Mouse (Mus musculus) MN1 (cell line): ENCODE measurements around the gene Ece2.

Source experiments
- DNase-seq: peaks from one replicate; pipeline ENCODE4 v3.0.0-alpha.2; 2016; ENCODE audit warnings: low spot score

Ece2 gene

GRCm38 (mm10) chr16:20629731-20630634, at the start of gene Ece2:
Gene Ece2, plus strand, starts transcription at chr16:20629828.
- DNase-seq = peak; percentile 55

- DNase-seq = peak; percentile 25
Measured at GRCm38 (mm10) chr16:20589366-20589938, 40.2 kb upstream of the Ece2 start, which contains the start of gene Vwa5b2. Gene Vwa5b2, plus strand, starts transcription at chr16:20589471.

GRCm38 (mm10) chr16:20589939-20590679, 39.5 kb upstream of the Ece2 start:
- peak; percentile 69 for DNase-seq

- DNase-seq = no peak
Measured at GRCm38 (mm10) chr16:20590680-20591038, 39.0 kb upstream of the Ece2 start.

- no peak for DNase-seq
Measured at GRCm38 (mm10) chr16:20591076-20591705, 38.4 kb upstream of the Ece2 start.

- no peak for DNase-seq
Measured at GRCm38 (mm10) chr16:20595060-20595673, 34.5 kb upstream of the Ece2 start.

GRCm38 (mm10) chr16:20595737-20596136, 33.9 kb upstream of the Ece2 start:
- DNase-seq = no peak

GRCm38 (mm10) chr16:20596687-20597441, 32.8 kb upstream of the Ece2 start:
- no peak for DNase-seq

- peak; percentile 50 for DNase-seq
Measured at GRCm38 (mm10) chr16:20600511-20600910, 29.1 kb upstream of the Ece2 start.

GRCm38 (mm10) chr16:20604705-20605104, 24.9 kb upstream of the Ece2 start:
- peak; percentile 23 for DNase-seq

GRCm38 (mm10) chr16:20610501-20611356, 18.9 kb upstream of the Ece2 start:
- DNase-seq = peak; percentile 86

- peak; percentile 93 for DNase-seq
Measured at GRCm38 (mm10) chr16:20611357-20612227, 18.0 kb upstream of the Ece2 start, which contains the start of the genes Eef1akmt4, Gm49333 and Alg3. Gene Eef1akmt4, plus strand, starts transcription at chr16:20611593. Gene Gm49333, plus strand, starts transcription at chr16:20611610. Gene Alg3, minus strand, starts transcription at chr16:20611735.

GRCm38 (mm10) chr16:20619541-20620398, 9.9 kb upstream of the Ece2 start:
- DNase-seq = peak; percentile 26

GRCm38 (mm10) chr16:20620399-20620735, 9.3 kb upstream of the Ece2 start:
- peak; percentile 15 for DNase-seq

- DNase-seq = peak; percentile 42
Measured at GRCm38 (mm10) chr16:20620751-20621190, 8.9 kb upstream of the Ece2 start.

- DNase-seq = peak; percentile 72
Measured at GRCm38 (mm10) chr16:20621191-20621990, 8.2 kb upstream of the Ece2 start, which contains the start of gene Camk2n2. Gene Camk2n2, minus strand, starts transcription at chr16:20621287.
